Mouse (Mus musculus) right cerebral cortex, postnatal 36 days (tissue): Measurements from ENCODE around the gene Nr4a1.

Experiments
- DNase-seq, 2 experiments: peaks; one replicate each; pipeline ENCODE4 v3.0.0; 2022; ENCODE audit warnings: low spot score in 2 of 2, mixed read lengths in 1 of 2

Gene Nr4a1

GRCm38 (mm10) chr15:101233183-101233582, 20.9 kb upstream of the Nr4a1 start:
- no peak for DNase-seq

GRCm38 (mm10) chr15:101233641-101234275, 20.3 kb upstream of the Nr4a1 start:
- DNase-seq = no peak

GRCm38 (mm10) chr15:101234611-101235341, 19.3 kb upstream of the Nr4a1 start:
- DNase-seq = no peak

- no peak for DNase-seq
These were observed 18.7 kb upstream of the Nr4a1 start for GRCm38 (mm10) chr15:101235342-101235698.

- peak; percentile 72 to 80 for DNase-seq
These were observed 18.2 kb upstream of the Nr4a1 start for GRCm38 (mm10) chr15:101235728-101236327.

GRCm38 (mm10) chr15:101236878-101237277, 17.2 kb upstream of the Nr4a1 start:
- no peak for DNase-seq

- DNase-seq = peak; percentile 80 to 89
These were observed 15.1 kb upstream of the Nr4a1 start for GRCm38 (mm10) chr15:101238885-101239511.

- DNase-seq = no peak
These were observed 14.2 kb upstream of the Nr4a1 start for GRCm38 (mm10) chr15:101239821-101240220.

GRCm38 (mm10) chr15:101240799-101241204, 13.3 kb upstream of the Nr4a1 start:
- DNase-seq = peak; percentile 84 to 87

- DNase-seq = no peak
These were observed 12.8 kb upstream of the Nr4a1 start for GRCm38 (mm10) chr15:101241236-101241635.

- DNase-seq = no peak
These were observed 12.2 kb upstream of the Nr4a1 start for GRCm38 (mm10) chr15:101241853-101242252.

GRCm38 (mm10) chr15:101242645-101243044, 11.4 kb upstream of the Nr4a1 start:
- no peak for DNase-seq

- no peak for DNase-seq
These were observed 10.1 kb upstream of the Nr4a1 start for GRCm38 (mm10) chr15:101244012-101244411.

- peak; percentile 95 to 98 for DNase-seq
These were observed 7.6 kb upstream of the Nr4a1 start for GRCm38 (mm10) chr15:101246231-101247154.

- no peak for DNase-seq
These were observed 6.9 kb upstream of the Nr4a1 start for GRCm38 (mm10) chr15:101247155-101247498.

GRCm38 (mm10) chr15:101248029-101248710, 5.9 kb upstream of the Nr4a1 start:
- no peak for DNase-seq

GRCm38 (mm10) chr15:101250220-101250800, 3.8 kb upstream of the Nr4a1 start:
- no peak for DNase-seq

- no peak for DNase-seq
These were observed 2.1 kb upstream of the Nr4a1 start for GRCm38 (mm10) chr15:101251930-101252329.

GRCm38 (mm10) chr15:101252614-101253013, 1.5 kb upstream of the Nr4a1 start:
- DNase-seq = no peak

GRCm38 (mm10) chr15:101253563-101253885, 545 bp upstream of the Nr4a1 start:
- no peak for DNase-seq
